Mouse (Mus musculus) liver, postnatal 0 days (tissue): ENCODE data around the gene Nhlrc3. TPM values are rescaled to one million over a fixed set of nuclear protein-coding genes. Genes with fewer than 3 reads are reported as not detected.

Experiments
- ATAC-seq: fragments of 200-750 bp; cut with Nextera tagmentation; 2 replicates; pipeline ENCODE4 v1.8.0; 2017; ENCODE audit warnings: mild to moderate bottlenecking, moderate library complexity
- DNase-seq: peaks from one replicate; pipeline ENCODE4 v3.0.0-alpha.2; 2016
- H3K27ac ChIP-seq: fragments of 300-500 bp; sonication (generic); 2 replicates; pipeline ENCODE4 v1.5.1; 2014; ENCODE audit warnings: antibody characterized with exemption, moderate library complexity, mild to moderate bottlenecking, low read depth
- H3K27me3 ChIP-seq: fragments of 300-500 bp; sonication (generic); 2 replicates; pipeline ENCODE4 v1.6.1; 2014; ENCODE audit warnings: low read length, control low read depth, mixed read lengths; ENCODE audit not compliant: insufficient read depth
- H3K36me3 ChIP-seq: fragments of 300-500 bp; sonication (generic); replicated peaks from 2 replicates; pipeline ENCODE4 v1.6.1; 2014; ENCODE audit warnings: mild to moderate bottlenecking, control low read depth, low read length, moderate library complexity, mixed read lengths; ENCODE audit not compliant: insufficient read depth
- H3K4me1 ChIP-seq: fragments of 300-500 bp; sonication (generic); 2 replicates; pipeline ENCODE4 v1.6.1; 2014; ENCODE audit warnings: antibody characterized with exemption, mild to moderate bottlenecking, control low read depth; ENCODE audit not compliant: insufficient read depth
- H3K4me2 ChIP-seq: fragments of 300-500 bp; sonication (generic); 2 replicates; pipeline ENCODE4 v1.6.1; 2014; ENCODE audit warnings: low read depth, mild to moderate bottlenecking, low read length, moderate library complexity, mixed read lengths
- H3K4me3 ChIP-seq: fragments of 300-500 bp; sonication (generic); 2 replicates; pipeline ENCODE4 v1.5.1; 2014; ENCODE audit warnings: low read depth, low read length
- H3K9ac ChIP-seq: fragments of 300-500 bp; sonication (generic); replicated peaks from 2 replicates; pipeline ENCODE4 v1.6.1; 2014; ENCODE audit warnings: mild to moderate bottlenecking, moderate library complexity
- H3K9me3 ChIP-seq: fragments of 300-500 bp; sonication (generic); 2 replicates; pipeline ENCODE4 v1.6.1; 2016; ENCODE audit warnings: mild to moderate bottlenecking, control low read depth, low read length, mixed read lengths
- CTCF ChIP-seq: sonication (generic); IDR thresholded peaks from 2 replicates; pipeline ENCODE4 v1.5.1; 2016; ENCODE audit warnings: antibody characterized with exemption, low read depth
- EP300 ChIP-seq: IDR thresholded peaks from 2 replicates; pipeline ENCODE4 v1.6.1; 2016; ENCODE audit warnings: antibody characterized with exemption, low read depth, mild to moderate bottlenecking
- WGBS: fragments of 180-500 bp; shearing (Covaris S2); extraction: QIAGEN DNeasy Blood & Tissue Kit; methylation state at CpG from one replicate; pipeline ENCODE4 v1.1.7; 2014; ENCODE audit not compliant: insufficient replicate concordance; 5-methylcytosine and 5-hydroxymethylcytosine counted together
- polyA plus RNA-seq: library from polyadenylated mRNA; unstranded; fragments of >200 nt; fragmentation: Nextera tagmentation; extraction: Ambion mirVana; gene quantifications from 2 replicates; pipeline ENCODE4 v1.2.1, GENCODE M21; 2015

Nhlrc3 gene
- polyA plus RNA-seq, 1 experiment from 2014 or later: 6.1 TPM

DNA sequence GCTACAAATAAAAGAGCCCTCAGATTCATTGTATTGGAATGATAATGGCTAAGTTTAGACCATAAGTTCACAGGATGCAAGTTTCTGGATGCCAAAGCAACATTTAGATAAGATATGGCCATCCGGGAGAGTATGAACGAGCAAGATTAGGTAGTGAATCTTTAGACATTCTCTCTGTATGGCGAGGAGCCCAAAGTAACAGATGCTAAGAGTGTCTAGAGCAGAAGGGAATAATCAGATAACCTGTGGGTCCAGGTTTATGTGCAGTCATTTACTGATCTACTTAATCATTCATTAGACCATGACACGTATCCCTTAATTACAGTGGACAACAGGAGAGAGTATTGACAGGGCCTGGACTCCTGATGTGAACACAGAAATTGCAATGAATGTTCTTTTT lies 39.6 kb downstream of the Nhlrc3 start:
- H3K27me3 ChIP-seq: no peaks in the 10 kb centered on the region
- whole genome bisulfite sequencing: 72% methylated on average over 4 of the region's 4 CpGs
- no peak overlapping the region for H3K4me3 ChIP-seq

DNA sequence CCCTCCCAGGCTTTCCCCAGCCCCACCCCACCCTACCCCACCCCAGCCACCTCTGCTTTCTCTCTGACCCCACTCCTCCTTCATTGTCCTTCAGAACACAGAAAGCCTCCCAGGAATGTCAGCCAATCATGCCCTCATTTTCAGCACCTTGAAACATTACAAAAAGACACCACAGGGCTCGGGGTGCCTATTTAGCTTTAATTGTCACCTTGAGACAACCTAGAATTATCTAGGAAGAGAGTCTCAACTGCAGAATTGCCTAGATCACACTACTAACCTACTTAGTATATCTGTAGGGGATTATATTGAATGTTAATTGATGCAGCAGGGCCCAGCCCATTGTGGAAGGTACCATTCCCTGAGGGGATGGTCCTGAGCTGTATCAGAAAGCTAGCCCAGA lies 40.4 kb downstream of the Nhlrc3 start:
- 60% methylated on average over 1 of the region's 1 CpGs for WGBS
- H3K4me2 ChIP-seq: no peak overlapping the region
- H3K27me3 ChIP-seq: no peaks in the 10 kb centered on the region
- H3K4me3 ChIP-seq: no peak overlapping the region
- no peaks in the 10 kb centered on the region for H3K9me3 ChIP-seq
- H3K27ac ChIP-seq: no peak overlapping the region
- no peak for ATAC-seq
- DNase-seq: no peak
- no peak overlapping the region for H3K9ac ChIP-seq
- TF ChIP-seq EP300 (no peak), CTCF (no peak)
- H3K36me3 ChIP-seq: no peaks in the 10 kb centered on the region
- no peaks in the 10 kb centered on the region for H3K4me1 ChIP-seq

More for the DNA sequence above, 39.6 kb downstream of the Nhlrc3 start:
- no peak for ATAC-seq
- Histone ChIP-seq H3K4me2 (no peak overlapping the region), H3K9me3 (no peaks in the 10 kb centered on the region), H3K27ac (no peak overlapping the region), H3K4me1 (no peaks in the 10 kb centered on the region), H3K9ac (no peak overlapping the region), H3K36me3 (no peaks in the 10 kb centered on the region)
- TF ChIP-seq CTCF: no peak
- no peak for TF ChIP-seq EP300
- DNase-seq: no peak

GRCm38 (mm10) chr3:53421656-53422055 lies 41.5 kb downstream of the Nhlrc3 start:
- H3K27me3 ChIP-seq: no peaks in the 10 kb centered on the region
- ATAC-seq (no peak), DNase-seq (no peak)
- WGBS: 80% methylated on average over 12 of the region's 12 CpGs
- no peak overlapping the region for H3K4me3 ChIP-seq
- no peak overlapping the region for H3K4me2 ChIP-seq
- H3K27ac ChIP-seq: no peak overlapping the region
- TF ChIP-seq CTCF (no peak), EP300 (no peak)
- H3K9ac ChIP-seq: no peak overlapping the region
- H3K36me3 ChIP-seq: no peaks in the 10 kb centered on the region
- no peaks in the 10 kb centered on the region for H3K4me1 ChIP-seq
- H3K9me3 ChIP-seq: no peaks in the 10 kb centered on the region

DNA sequence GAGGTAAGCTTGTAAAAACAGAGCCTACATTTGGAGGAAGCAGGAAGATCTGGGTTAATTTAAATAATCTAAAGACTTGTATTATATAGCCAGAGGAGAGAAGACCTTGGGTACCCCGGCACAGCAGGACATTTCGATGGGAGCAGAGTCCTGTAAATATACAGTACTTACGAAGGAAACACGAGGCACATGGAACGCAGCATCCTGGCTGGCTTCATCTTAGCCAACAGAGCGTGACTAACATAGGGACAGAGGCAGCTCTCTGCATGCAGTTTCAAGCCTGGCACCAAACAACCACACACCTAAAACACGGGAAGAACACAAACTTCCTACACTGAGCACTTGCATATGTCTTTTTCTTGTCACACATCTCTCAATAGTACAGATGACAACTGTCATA lies 45.4 kb downstream of the Nhlrc3 start:
- no peak overlapping the region for H3K27ac ChIP-seq
- TF ChIP-seq CTCF (no peak), EP300 (no peak)
- H3K9ac ChIP-seq: no peak overlapping the region
- no peaks in the 10 kb centered on the region for H3K9me3 ChIP-seq
- H3K36me3 ChIP-seq: no peaks in the 10 kb centered on the region
- 76% methylated on average over 7 of the region's 7 CpGs for WGBS
- H3K27me3 ChIP-seq: no peaks in the 10 kb centered on the region
- H3K4me2 ChIP-seq: no peak overlapping the region
- ATAC-seq: no peak
- no peaks in the 10 kb centered on the region for H3K4me1 ChIP-seq
- no peak for DNase-seq
- H3K4me3 ChIP-seq: no peak overlapping the region

DNA sequence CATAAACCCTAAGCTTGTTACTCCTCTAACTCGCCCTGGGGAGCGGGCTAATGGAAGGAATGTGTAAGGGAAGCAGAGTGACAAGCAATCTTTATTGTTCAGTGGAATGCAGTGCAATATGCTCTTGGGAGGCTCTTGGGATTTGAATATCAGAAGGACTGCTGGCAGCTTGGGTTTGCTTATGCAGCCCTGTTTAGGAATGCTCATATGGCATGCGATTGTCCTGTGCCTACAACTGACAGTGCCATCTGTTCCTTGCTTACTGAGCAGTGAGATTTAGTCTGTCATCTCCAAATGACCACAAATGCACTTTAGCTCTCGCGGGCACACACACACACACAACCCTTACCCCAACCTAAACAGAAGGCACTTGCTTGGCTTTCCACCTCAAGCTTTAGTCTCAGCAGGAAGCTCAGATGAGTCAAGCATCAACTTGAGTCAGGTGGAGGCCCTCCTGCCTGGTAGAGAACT lies 47.1 kb downstream of the Nhlrc3 start:
- Histone ChIP-seq H3K4me1 (no peaks in the 10 kb centered on the region), H3K9me3 (no peaks in the 10 kb centered on the region), H3K4me3 (no peak overlapping the region), H3K9ac (no peak overlapping the region), H3K36me3 (no peaks in the 10 kb centered on the region), H3K4me2 (no peak overlapping the region), H3K27me3 (no peaks in the 10 kb centered on the region), H3K27ac (no peak overlapping the region)
- no peak for TF ChIP-seq EP300
- TF ChIP-seq CTCF: no peak
- no peak for DNase-seq
- 73% methylated on average over 5 of the region's 5 CpGs for WGBS
- no peak for ATAC-seq

DNA sequence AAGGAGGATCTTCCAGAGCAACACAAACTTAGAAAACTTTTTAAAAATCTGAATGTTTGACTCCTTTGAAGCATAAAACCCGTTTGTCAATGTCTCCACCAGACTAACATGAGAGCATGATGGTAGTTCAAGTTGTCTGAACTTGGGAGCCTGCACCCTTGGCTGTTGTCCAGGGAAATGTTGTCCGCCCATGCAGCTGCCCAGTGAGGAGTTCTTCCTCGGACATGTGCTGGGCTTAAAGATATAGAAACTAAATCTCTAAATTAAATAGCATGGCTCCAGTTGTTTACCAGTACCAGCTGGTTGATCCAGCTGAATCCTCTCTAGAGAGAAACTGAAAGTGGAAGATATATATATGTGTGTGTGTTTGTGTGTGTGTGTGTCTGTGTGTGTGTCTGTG lies 49.2 kb downstream of the Nhlrc3 start:
- TF ChIP-seq EP300: no peak
- no peak for TF ChIP-seq CTCF
- no peaks in the 10 kb centered on the region for H3K27me3 ChIP-seq
- no peak overlapping the region for H3K4me3 ChIP-seq
- DNase-seq (no peak), ATAC-seq (no peak)
- no peaks in the 10 kb centered on the region for H3K9me3 ChIP-seq
- no peak overlapping the region for H3K4me2 ChIP-seq
- H3K9ac ChIP-seq: no peak overlapping the region
- H3K27ac ChIP-seq: no peak overlapping the region
- no peaks in the 10 kb centered on the region for H3K36me3 ChIP-seq
- H3K4me1 ChIP-seq: no peaks in the 10 kb centered on the region
- 59% methylated on average over 3 of the region's 3 CpGs for WGBS

DNA sequence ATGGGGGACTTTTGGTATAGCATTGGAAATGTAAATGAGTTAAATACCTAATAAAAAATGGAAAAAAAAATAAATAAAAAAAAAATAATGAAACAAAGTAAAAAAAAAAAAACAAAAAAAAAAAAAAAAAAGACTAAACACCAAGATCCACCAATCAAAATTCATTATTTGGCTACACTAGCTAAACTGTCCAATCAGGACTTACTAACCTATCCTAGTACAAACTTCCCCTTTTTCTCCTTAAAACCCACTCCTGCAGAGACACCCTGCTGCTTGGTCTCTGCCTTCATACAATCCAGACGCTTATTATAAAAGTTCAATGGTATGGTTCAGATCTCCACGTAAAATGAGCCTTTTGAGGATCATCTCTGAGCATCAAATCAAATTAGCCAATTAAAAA lies 49.7 kb downstream of the Nhlrc3 start:
- Histone ChIP-seq H3K27ac (no peak overlapping the region), H3K4me3 (no peak overlapping the region), H3K4me2 (no peak overlapping the region), H3K36me3 (no peaks in the 10 kb centered on the region), H3K9ac (no peak overlapping the region), H3K4me1 (no peaks in the 10 kb centered on the region), H3K9me3 (no peaks in the 10 kb centered on the region), H3K27me3 (no peaks in the 10 kb centered on the region)
- no peak for DNase-seq
- 73% methylated on average over 2 of the region's 2 CpGs for WGBS
- TF ChIP-seq EP300 (no peak), CTCF (no peak)
- no peak for ATAC-seq
